Mouse (Mus musculus): ENCODE results near the gene Zbtb21. TPM values are rescaled to one million over a fixed set of nuclear protein-coding genes. Genes with fewer than 3 reads are reported as not detected.
A peak's percentile ranks its signal among the peaks of the same experiment; 100 is the strongest.

Gene Zbtb21
- polyA plus RNA-seq, 2 experiments = 11.9 to 17.3 TPM

- WGBS = 0% methylated on average over 75 of the region's 75 CpGs
- no peaks in the 10 kb centered on the region; the same call in 1 of the 2 replicates for H3K4me1 ChIP-seq (ENCODE audit: control insufficient read depth, insufficient read depth, low read length)
These were observed 40.3 kb downstream of the Zbtb21 start for GRCm38 (mm10) chr16:97921961-97922778.

GRCm38 (mm10) chr16:97920621-97921020 lies 41.8 kb downstream of the Zbtb21 start:
- H3K4me1 ChIP-seq (ENCODE audit: control insufficient read depth, insufficient read depth, low read length) = no peaks in the 10 kb centered on the region; the same call in 1 of the 2 replicates
- H3K4me3 ChIP-seq (replicated peaks; ENCODE audit: low read length) = no peak overlapping the region
- 100% methylated on average over 1 of the region's 1 CpGs for WGBS
- no peak overlapping the region for H3K9ac ChIP-seq (ENCODE audit: low read depth, low read length, severe bottlenecking)
- no peaks in the 10 kb centered on the region for H3K36me3 ChIP-seq (ENCODE audit: control insufficient read depth, insufficient read depth, low read length)
- no peak overlapping the region for H3K4me2 ChIP-seq (replicated peaks; ENCODE audit: low read depth, low read length, severe bottlenecking)
- no peak for TF ChIP-seq POLR2A (IDR thresholded peaks at IDR 0.05; ENCODE audit: borderline replicate concordance, extremely low read depth, insufficient read depth, insufficient read length)
- no peak for ATAC-seq (ENCODE audit: low FRiP score, low read depth)
- no peak for DNase-seq (ENCODE audit: low spot score)
- no peaks in the 10 kb centered on the region for H3K9me3 ChIP-seq (ENCODE audit: control insufficient read depth, low read length)
- no peak overlapping the region for H3K27ac ChIP-seq (replicated peaks; ENCODE audit: low read depth, low read length)
- no peaks in the 10 kb centered on the region for H3K27me3 ChIP-seq (ENCODE audit: control insufficient read depth, insufficient read depth, low read length)

More at GRCm38 (mm10) chr16:97921961-97922778, 40.3 kb downstream of the Zbtb21 start:
- TF ChIP-seq POLR2A (IDR thresholded peaks at IDR 0.05; ENCODE audit: borderline replicate concordance, extremely low read depth, insufficient read depth, insufficient read length) = 0 out of 2 replicates have a peak, but pooled peaks have one; percentile 52
- H3K9ac ChIP-seq (ENCODE audit: low read depth, low read length, severe bottlenecking) = peak overlapping the region; percentile 86
- H3K27me3 ChIP-seq (ENCODE audit: control insufficient read depth, insufficient read depth, low read length) = no peaks in the 10 kb centered on the region
- no peaks in the 10 kb centered on the region for H3K9me3 ChIP-seq (ENCODE audit: control insufficient read depth, low read length)
- ATAC-seq (ENCODE audit: low FRiP score, low read depth) (peak; percentile 92), DNase-seq (ENCODE audit: low spot score) (peak; percentile 79)
- peak overlapping the region; percentile 91 for H3K4me2 ChIP-seq (replicated peaks; ENCODE audit: low read depth, low read length, severe bottlenecking)
- no peaks in the 10 kb centered on the region for H3K36me3 ChIP-seq (ENCODE audit: control insufficient read depth, insufficient read depth, low read length)
- peak overlapping the region; percentile 85 for H3K4me3 ChIP-seq (replicated peaks; ENCODE audit: low read length)
- H3K27ac ChIP-seq (replicated peaks; ENCODE audit: low read depth, low read length) = peak overlapping the region; percentile 80

GRCm38 (mm10) chr16:97919793-97920192 lies 42.6 kb downstream of the Zbtb21 start:
- no peak overlapping the region for H3K4me2 ChIP-seq (replicated peaks; ENCODE audit: low read depth, low read length, severe bottlenecking)
- WGBS = 38% methylated on average over 2 of the region's 2 CpGs

GRCm38 (mm10) chr16:97912873-97913272 lies 49.5 kb downstream of the Zbtb21 start:
- TF ChIP-seq POLR2A (IDR thresholded peaks at IDR 0.05; ENCODE audit: borderline replicate concordance, extremely low read depth, insufficient read depth, insufficient read length) = no peak
- no peak overlapping the region for H3K9ac ChIP-seq (ENCODE audit: low read depth, low read length, severe bottlenecking)
- no peak overlapping the region for H3K27ac ChIP-seq (replicated peaks; ENCODE audit: low read depth, low read length)
- DNase-seq (ENCODE audit: low spot score) (no peak), ATAC-seq (ENCODE audit: low FRiP score, low read depth) (no peak)
- no peaks in the 10 kb centered on the region for H3K4me1 ChIP-seq (ENCODE audit: control insufficient read depth, insufficient read depth, low read length)
- H3K27me3 ChIP-seq (ENCODE audit: control insufficient read depth, insufficient read depth, low read length) = no peaks in the 10 kb centered on the region
- H3K9me3 ChIP-seq (ENCODE audit: control insufficient read depth, low read length) = no peaks in the 10 kb centered on the region
- no peak overlapping the region for H3K4me3 ChIP-seq (replicated peaks; ENCODE audit: low read length)
- H3K36me3 ChIP-seq (ENCODE audit: control insufficient read depth, insufficient read depth, low read length) = no peaks in the 10 kb centered on the region
- H3K4me2 ChIP-seq (replicated peaks; ENCODE audit: low read depth, low read length, severe bottlenecking) = no peak overlapping the region

More at GRCm38 (mm10) chr16:97919793-97920192, 42.6 kb downstream of the Zbtb21 start:
- H3K9ac ChIP-seq (ENCODE audit: low read depth, low read length, severe bottlenecking) = no peak overlapping the region
- H3K27ac ChIP-seq (replicated peaks; ENCODE audit: low read depth, low read length) = no peak overlapping the region
- TF ChIP-seq POLR2A (IDR thresholded peaks at IDR 0.05; ENCODE audit: borderline replicate concordance, extremely low read depth, insufficient read depth, insufficient read length) = no peak
- no peaks in the 10 kb centered on the region for H3K9me3 ChIP-seq (ENCODE audit: control insufficient read depth, low read length)
- no peak for DNase-seq (ENCODE audit: low spot score)
- no peak for ATAC-seq (ENCODE audit: low FRiP score, low read depth)
- no peaks in the 10 kb centered on the region for H3K27me3 ChIP-seq (ENCODE audit: control insufficient read depth, insufficient read depth, low read length)
- H3K36me3 ChIP-seq (ENCODE audit: control insufficient read depth, insufficient read depth, low read length) = no peaks in the 10 kb centered on the region
- no peaks in the 10 kb centered on the region; the same call in 1 of the 2 replicates for H3K4me1 ChIP-seq (ENCODE audit: control insufficient read depth, insufficient read depth, low read length)
- no peak overlapping the region for H3K4me3 ChIP-seq (replicated peaks; ENCODE audit: low read length)

- Histone ChIP-seq H3K27me3 (ENCODE audit: control insufficient read depth, insufficient read depth, low read length) (no peaks in the 10 kb centered on the region), H3K4me1 (ENCODE audit: control insufficient read depth, insufficient read depth, low read length) (no peaks in the 10 kb centered on the region), H3K9me3 (ENCODE audit: control insufficient read depth, low read length) (no peaks in the 10 kb centered on the region), H3K36me3 (ENCODE audit: control insufficient read depth, insufficient read depth, low read length) (no peaks in the 10 kb centered on the region), H3K9ac (ENCODE audit: low read depth, low read length, severe bottlenecking) (no peak overlapping the region), H3K27ac (replicated peaks; ENCODE audit: low read depth, low read length) (no peak overlapping the region), H3K4me3 (replicated peaks; ENCODE audit: low read length) (no peak overlapping the region), H3K4me2 (replicated peaks; ENCODE audit: low read depth, low read length, severe bottlenecking) (no peak overlapping the region)
- ATAC-seq (ENCODE audit: low FRiP score, low read depth) (no peak), DNase-seq (ENCODE audit: low spot score) (no peak)
- no peak for TF ChIP-seq POLR2A (IDR thresholded peaks at IDR 0.05; ENCODE audit: borderline replicate concordance, extremely low read depth, insufficient read depth, insufficient read length)
- 81% methylated on average over 1 of the region's 1 CpGs for WGBS
These were observed 53.1 kb downstream of the Zbtb21 start for GRCm38 (mm10) chr16:97909356-97909755.

Data from limb, embryonic 14.5 days (tissue).